Mouse (Mus musculus) limb, embryonic 14.5 days (tissue): ENCODE measurements around the gene Phc3. TPM values are rescaled to one million over a fixed set of nuclear protein-coding genes. Genes with fewer than 3 reads are reported as not detected.

ENCODE experiments used
- ATAC-seq: fragments of 200-750 bp; cut with Nextera tagmentation; 2 replicates; pipeline ENCODE4 v1.8.0; 2017; ENCODE audit warnings: low read depth, moderate number of reproducible peaks, moderate TSS enrichment; ENCODE audit not compliant: low FRiP score
- DNase-seq: peaks from one replicate; pipeline ENCODE4 v3.0.0-alpha.2; 2015; ENCODE audit warnings: low spot score
- H3K27ac ChIP-seq: fragments of 300-500 bp; sonication (generic); replicated peaks from 2 replicates; pipeline ENCODE4 v1.5.1; 2014; ENCODE audit warnings: low read depth, mild to moderate bottlenecking, low read length, moderate library complexity, mixed read lengths
- H3K27me3 ChIP-seq: fragments of 300-500 bp; sonication (generic); 2 replicates; pipeline ENCODE4 v1.6.1; 2014; ENCODE audit warnings: low read length, mixed read lengths; ENCODE audit not compliant: control insufficient read depth, insufficient read depth
- H3K36me3 ChIP-seq: fragments of 300-500 bp; sonication (generic); 2 replicates; pipeline ENCODE4 v1.6.1; 2014; ENCODE audit warnings: mild to moderate bottlenecking, low read length, moderate library complexity, mixed read lengths; ENCODE audit not compliant: control insufficient read depth, insufficient read depth
- H3K4me1 ChIP-seq: fragments of 300-500 bp; sonication (generic); 2 replicates; pipeline ENCODE4 v1.6.1; 2014; ENCODE audit warnings: antibody characterized with exemption, low read length, mixed read lengths; ENCODE audit not compliant: control insufficient read depth, insufficient read depth
- H3K4me2 ChIP-seq: fragments of 300-500 bp; sonication (generic); replicated peaks from 2 replicates; pipeline ENCODE4 v1.6.1; 2014; ENCODE audit warnings: low read depth, mild to moderate bottlenecking, low read length, moderate library complexity; ENCODE audit not compliant: severe bottlenecking
- H3K4me3 ChIP-seq: fragments of 300-500 bp; sonication (generic); replicated peaks from 2 replicates; pipeline ENCODE4 v1.5.1; 2014; ENCODE audit warnings: low read length
- H3K9ac ChIP-seq: fragments of 300-500 bp; sonication (generic); 2 replicates; pipeline ENCODE4 v1.6.1; 2014; ENCODE audit warnings: mild to moderate bottlenecking, low read depth, low read length, moderate library complexity; ENCODE audit not compliant: severe bottlenecking
- H3K9me3 ChIP-seq: fragments of 300-500 bp; sonication (generic); 2 replicates; pipeline ENCODE4 v1.6.1; 2016; ENCODE audit warnings: low read length; ENCODE audit not compliant: control insufficient read depth
- POLR2A ChIP-seq: fragments of 200-500 bp; IDR thresholded peaks from 2 replicates; pipeline ENCODE4 v1.8.0; 2012; ENCODE audit warnings: inconsistent platforms, mild to moderate bottlenecking, moderate library complexity, borderline replicate concordance; ENCODE audit not compliant: insufficient read depth, insufficient read length; ENCODE audit errors: extremely low read depth
- WGBS: fragments of 180-500 bp; shearing (Covaris S2); extraction: QIAGEN DNeasy Blood & Tissue Kit; methylation state at CpG from one replicate; pipeline ENCODE4 v1.1.7; 2014; 5-methylcytosine and 5-hydroxymethylcytosine counted together
- polyA plus RNA-seq, 2 experiments: library from polyadenylated mRNA; depleted of rRNA in 1 of 2; stranded (reverse) in 1 of 2; unstranded in 1 of 2; fragments of >200 nt; fragmentation: Nextera tagmentation in 1 of 2; extraction: Ambion mirVana in 1 of 2; gene quantifications; 2 replicates each; pipeline versions ENCODE4 v1.2.1 to v1.2.3; 2012 to 2014

Phc3 gene
- polyA plus RNA-seq, 2 experiments, result 7.9 to 16.9 TPM

- Histone ChIP-seq H3K9ac (no peak overlapping the region), H3K9me3 (no peaks in the 10 kb centered on the region), H3K4me3 (no peak overlapping the region), H3K4me1 (no peaks in the 10 kb centered on the region), H3K27ac (no peak overlapping the region), H3K4me2 (no peak overlapping the region), H3K36me3 (peaks cover 29% of the 10 kb centered on the region), H3K27me3 (no peaks in the 10 kb centered on the region)
- no peak for TF ChIP-seq POLR2A
- WGBS, result 66% methylated on average over 5 of the region's 5 CpGs
- DNase-seq, result no peak
- no peak for ATAC-seq
These were observed 72.5 kb downstream of the Phc3 start for GRCm38 (mm10) chr3:30896721-30897120.

- Histone ChIP-seq H3K4me2 (no peak overlapping the region), H3K27ac (no peak overlapping the region), H3K9me3 (no peaks in the 10 kb centered on the region), H3K4me1 (no peaks in the 10 kb centered on the region), H3K36me3 (peaks cover under 1% of the 10 kb centered on the region; the same call in 1 of the 2 replicates), H3K9ac (no peak overlapping the region), H3K27me3 (no peaks in the 10 kb centered on the region), H3K4me3 (no peak overlapping the region)
- no peak for TF ChIP-seq POLR2A
- no peak for DNase-seq
- no peak for ATAC-seq
- WGBS, result 21% methylated on average over 1 of the region's 1 CpGs
These were observed 80.2 kb downstream of the Phc3 start for GRCm38 (mm10) chr3:30889014-30889413.

DNA sequence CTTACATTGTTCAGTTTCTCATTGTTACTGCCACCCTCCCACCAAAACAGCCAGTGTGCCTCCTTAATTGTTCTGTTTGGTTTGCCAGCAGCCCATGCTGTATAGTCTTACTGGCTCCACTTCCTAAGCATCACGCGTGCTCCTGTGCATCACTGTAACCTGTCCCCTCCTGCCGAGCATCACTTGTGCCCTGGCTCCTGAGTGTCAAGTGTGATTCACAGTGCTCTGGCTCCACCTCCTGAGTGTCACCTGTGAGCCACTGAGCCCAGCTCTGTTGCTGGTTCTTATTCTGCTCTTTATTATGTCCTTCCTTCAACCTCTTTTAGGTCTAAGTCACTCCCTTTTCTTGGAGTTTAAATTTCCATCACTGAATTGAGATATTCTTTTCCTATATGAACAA, 81.8 kb downstream of the Phc3 start:
- no peak for TF ChIP-seq POLR2A
- WGBS, result 97% methylated on average over 3 of the region's 3 CpGs
- Histone ChIP-seq H3K36me3 (no peaks in the 10 kb centered on the region), H3K9ac (no peak overlapping the region), H3K4me2 (no peak overlapping the region), H3K4me1 (no peaks in the 10 kb centered on the region), H3K27me3 (no peaks in the 10 kb centered on the region), H3K27ac (no peak overlapping the region), H3K9me3 (no peaks in the 10 kb centered on the region), H3K4me3 (no peak overlapping the region)
- ATAC-seq (no peak), DNase-seq (no peak)

GRCm38 (mm10) chr3:30876709-30877108, 92.5 kb downstream of the Phc3 start:
- WGBS, result 71% methylated on average over 6 of the region's 6 CpGs
- Histone ChIP-seq H3K36me3 (no peaks in the 10 kb centered on the region), H3K9me3 (no peaks in the 10 kb centered on the region), H3K9ac (no peak overlapping the region), H3K4me1 (no peaks in the 10 kb centered on the region), H3K27me3 (no peaks in the 10 kb centered on the region), H3K4me3 (no peak overlapping the region), H3K27ac (no peak overlapping the region), H3K4me2 (no peak overlapping the region)
- no peak for ATAC-seq
- no peak for TF ChIP-seq POLR2A
- DNase-seq, result no peak

DNA sequence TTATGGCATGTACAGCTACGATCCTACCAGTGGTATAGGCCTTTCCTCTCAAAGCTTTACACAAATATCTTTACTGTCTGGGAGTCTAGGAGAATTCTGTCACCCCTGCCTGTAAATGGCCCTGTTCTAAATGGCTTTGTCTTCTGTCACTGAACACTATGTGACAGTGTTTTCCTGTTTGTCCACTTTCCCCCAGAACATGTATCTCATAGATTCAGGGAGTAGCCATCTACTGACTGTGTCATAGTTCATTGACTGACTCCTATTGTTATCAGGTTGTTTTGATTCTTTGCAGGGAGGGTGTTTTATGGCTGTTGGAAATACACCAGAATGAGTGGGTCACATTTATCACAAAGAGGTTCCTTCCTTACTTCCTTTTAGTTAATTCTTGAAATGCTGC, 99.2 kb downstream of the Phc3 start:
- 91% methylated on average over 1 of the region's 1 CpGs for WGBS
- H3K36me3 ChIP-seq, result no peaks in the 10 kb centered on the region
- H3K4me1 ChIP-seq, result no peaks in the 10 kb centered on the region
- no peak overlapping the region for H3K27ac ChIP-seq
- ATAC-seq, result no peak; the same call in 1 of the 2 replicates
- H3K4me2 ChIP-seq, result no peak overlapping the region
- H3K9ac ChIP-seq, result no peak overlapping the region
- no peak for TF ChIP-seq POLR2A
- H3K4me3 ChIP-seq, result no peak overlapping the region
- no peaks in the 10 kb centered on the region for H3K9me3 ChIP-seq
- DNase-seq, result no peak
- no peaks in the 10 kb centered on the region for H3K27me3 ChIP-seq

DNA sequence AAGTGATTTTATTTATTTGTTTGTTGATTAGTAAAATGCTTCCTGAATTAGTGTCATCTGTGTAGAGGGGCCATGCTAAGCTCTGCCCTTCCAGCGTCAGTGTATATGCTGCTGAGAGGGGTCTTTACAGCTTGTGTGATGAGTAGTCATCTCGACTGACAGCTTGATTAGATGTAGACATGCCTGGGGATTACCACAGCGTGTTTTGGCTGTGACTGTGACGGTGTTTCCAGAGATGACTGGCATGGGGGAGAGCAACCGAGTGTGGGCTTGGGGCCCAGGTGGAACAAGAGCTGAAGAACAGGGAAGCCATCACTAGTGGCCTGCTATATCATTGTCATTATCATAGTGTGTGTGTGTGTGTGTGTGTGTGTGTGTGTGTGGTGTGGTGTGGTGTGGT, 100.6 kb downstream of the Phc3 start:
- Histone ChIP-seq H3K4me2 (no peak overlapping the region), H3K36me3 (no peaks in the 10 kb centered on the region), H3K9ac (no peak overlapping the region), H3K27ac (no peak overlapping the region), H3K4me1 (no peaks in the 10 kb centered on the region), H3K27me3 (no peaks in the 10 kb centered on the region), H3K4me3 (no peak overlapping the region), H3K9me3 (no peaks in the 10 kb centered on the region)
- ATAC-seq, result no peak
- 76% methylated on average over 5 of the region's 5 CpGs for WGBS
- no peak for TF ChIP-seq POLR2A
- no peak for DNase-seq
